Mouse (Mus musculus): ENCODE results near the gene Spata17.

- TF ChIP-seq GATA1 (IDR thresholded peaks at IDR 0.05; ENCODE audit: low read length) (no peak), TAL1 (IDR thresholded peaks at IDR 0.05; ENCODE audit: low read length) (no peak)
These were observed 114.6 kb downstream of the Spata17 start for GRCm38 (mm10) chr1:187100624-187101023.
